Mouse (Mus musculus): ENCODE results near the gene Eloa. TPM values are rescaled to one million over a fixed set of nuclear protein-coding genes. Genes with fewer than 3 reads are reported as not detected.

The Eloa gene
- total RNA-seq, 2 experiments from 2014 or later, result 28.6 to 29.3 TPM

- DNase-seq (ENCODE audit: low spot score in 2 of 2), result peak; percentile 61 to 87
Observed at GRCm38 (mm10) chr4:135960717-135961116, 60.8 kb downstream of the Eloa start.

DNA sequence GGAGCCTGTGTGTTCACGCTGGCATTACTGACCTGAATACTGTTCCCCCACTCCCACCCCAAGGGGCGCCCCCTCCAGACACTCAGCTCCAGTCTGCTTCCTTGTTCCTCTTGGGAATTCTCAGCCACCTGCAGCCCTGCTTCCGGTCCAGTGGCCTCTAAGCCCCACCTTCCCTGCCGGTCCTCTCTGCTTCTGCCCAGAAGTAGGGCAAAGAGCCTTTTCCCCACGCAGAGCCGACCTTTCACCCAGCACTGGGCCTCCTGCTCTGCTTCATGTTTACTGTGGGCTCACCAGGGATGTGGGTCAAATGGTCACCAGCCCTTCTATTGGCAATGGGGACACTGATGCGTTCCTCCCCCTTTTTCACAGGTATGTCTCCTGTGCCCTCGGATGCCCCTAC, 63.2 kb downstream of the Eloa start:
- DNase-seq (ENCODE audit: low spot score in 2 of 2), result no peak

DNA sequence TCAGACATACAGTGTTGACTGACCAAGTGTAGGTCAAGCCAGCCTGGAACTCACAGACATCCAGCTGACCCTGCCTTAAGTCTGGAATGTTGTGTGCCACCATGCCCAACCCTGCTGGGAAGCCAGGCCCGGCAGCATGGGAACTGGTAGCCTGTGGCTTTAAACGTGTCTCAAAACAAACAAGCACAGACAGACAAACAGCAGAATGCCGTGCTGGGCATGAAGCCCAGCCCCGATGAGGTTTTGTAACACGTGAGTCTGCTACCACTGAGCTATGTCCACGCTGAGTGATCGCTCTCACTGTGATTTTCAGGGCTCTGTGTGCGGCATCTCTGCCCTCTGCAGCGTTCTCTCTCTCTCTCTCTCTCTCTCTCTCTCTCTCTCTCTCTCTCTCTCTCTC, 65.7 kb downstream of the Eloa start:
- no peak for DNase-seq (ENCODE audit: low spot score in 2 of 2)

GRCm38 (mm10) chr4:135954241-135954640, 67.3 kb downstream of the Eloa start:
- DNase-seq (ENCODE audit: low spot score in 2 of 2), result peak in 1 of 2 experiments; percentile 85

Other genes starting within 250 kb of the Eloa start
- gene Srsf10, start 166.0 kb downstream of the Eloa start, total RNA-seq (2021), result 10 to 100 TPM; 83.8 to 87.8 TPM
- 10 to 100 TPM; 50.5 to 53.0 TPM for gene Pnrc2, start 147.9 kb downstream of the Eloa start, total RNA-seq (2021)
- under 1 TPM in 1 of 2 experiments, not detected in 1; 0.08 TPM for gene Cnr2, start 126.4 kb downstream of the Eloa start, total RNA-seq (2021)
- gene Fuca1, start 101.0 kb downstream of the Eloa start, total RNA-seq (2021), result 10 to 100 TPM; 44.2 to 47.1 TPM
- 10 to 100 TPM; 34.6 to 36.9 TPM for gene Hmgcl, start 75.3 kb downstream of the Eloa start, total RNA-seq (2021)
- gene Gale, start 58.0 kb downstream of the Eloa start, total RNA-seq (2021), result 10 to 100 TPM; 19.6 to 20.9 TPM
- gene Lypla2, start 49.1 kb downstream of the Eloa start, total RNA-seq (2021), result 100 to 1,000 TPM in 1 of 2 experiments, 10 to 100 TPM in 1; 99.7 to 102 TPM
- 10 to 100 TPM; 88.9 to 93.4 TPM for gene Pithd1, start 34.5 kb downstream of the Eloa start, total RNA-seq (2021)
- gene Rpl11, start 31.7 kb upstream of the Eloa start, total RNA-seq (2021), result 100 to 1,000 TPM; 306 to 330 TPM
- 10 to 100 TPM; 30.0 to 35.1 TPM for gene Id3, start 121.7 kb upstream of the Eloa start, total RNA-seq (2021)
- under 1 TPM; 0.36 to 0.84 TPM for gene E2f2, start 150.6 kb upstream of the Eloa start, total RNA-seq (2021)
- 1 to 10 TPM; 2.2 to 2.6 TPM for gene Asap3, start 184.6 kb upstream of the Eloa start, total RNA-seq (2021)
- under 1 TPM in 1 of 2 experiments, not detected in 1; 0.50 TPM for gene Tcea3, start 226.0 kb upstream of the Eloa start, total RNA-seq (2021)

All from layer of hippocampus, adult 18-20 months (tissue).